Mouse (Mus musculus) c-Kit-negative CD71-positive TER-119-positive erythroid progenitor cells, embryonic 14.5 days (primary cell): ENCODE measurements around the gene Fgfr2.

Experiments used
- DNase-seq: peaks from one replicate; pipeline ENCODE4 v3.0.0-alpha.2; 2013; ENCODE audit warnings: low read depth, low spot score

The Fgfr2 gene

GRCm38 (mm10) chr7:131370648-131371469 lies 1752.3 kb downstream of the Fgfr2 start, which contains the start of gene Pstk:
Pstk (plus strand) TSS chr7:131371141.
- DNase-seq, result peak; percentile 82

- DNase-seq, result no peak
Measured at GRCm38 (mm10) chr7:131364131-131364530, 1759.0 kb downstream of the Fgfr2 start.

GRCm38 (mm10) chr7:131362615-131363300 lies 1760.4 kb downstream of the Fgfr2 start, which contains the start of gene 2310057M21Rik:
2310057M21Rik (minus strand) TSS chr7:131362759.
- peak; percentile 74 for DNase-seq

- DNase-seq, result no peak
Measured at GRCm38 (mm10) chr7:131362269-131362614, 1760.9 kb downstream of the Fgfr2 start.

- DNase-seq, result no peak
Measured at GRCm38 (mm10) chr7:131356105-131356504, 1767.0 kb downstream of the Fgfr2 start.

GRCm38 (mm10) chr7:131345856-131346541 lies 1777.2 kb downstream of the Fgfr2 start:
- no peak for DNase-seq

- DNase-seq, result no peak
Measured at GRCm38 (mm10) chr7:131337502-131338068, 1785.6 kb downstream of the Fgfr2 start.

- no peak for DNase-seq
Measured at GRCm38 (mm10) chr7:131333564-131333963, 1789.6 kb downstream of the Fgfr2 start, which contains the start of gene Fam24a. Fam24a (plus strand) TSS chr7:131333864.

- no peak for DNase-seq
Measured at GRCm38 (mm10) chr7:131331688-131332087, 1791.5 kb downstream of the Fgfr2 start.

- no peak for DNase-seq
Measured at GRCm38 (mm10) chr7:131329416-131329815, 1793.7 kb downstream of the Fgfr2 start, which contains the start of gene Fam24b. Fam24b (minus strand) TSS chr7:131329516.

- no peak for DNase-seq
Measured at GRCm38 (mm10) chr7:131327054-131327453, 1796.1 kb downstream of the Fgfr2 start.

- DNase-seq, result no peak
Measured at GRCm38 (mm10) chr7:131322192-131322591, 1801.0 kb downstream of the Fgfr2 start, which contains the start of gene Cuzd1. Cuzd1 (minus strand) TSS chr7:131322292.

- DNase-seq, result no peak
Measured at GRCm38 (mm10) chr7:131318340-131318739, 1804.8 kb downstream of the Fgfr2 start.

- no peak for DNase-seq
Measured at GRCm38 (mm10) chr7:131317587-131317986, 1805.6 kb downstream of the Fgfr2 start.

- no peak for DNase-seq
Measured at GRCm38 (mm10) chr7:131314493-131314892, 1808.7 kb downstream of the Fgfr2 start.

- no peak for DNase-seq
Measured at GRCm38 (mm10) chr7:131306733-131307132, 1816.4 kb downstream of the Fgfr2 start.

GRCm38 (mm10) chr7:131303340-131303739 lies 1819.8 kb downstream of the Fgfr2 start:
- no peak for DNase-seq

- DNase-seq, result no peak
Measured at GRCm38 (mm10) chr7:131297151-131297550, 1826.0 kb downstream of the Fgfr2 start.

- no peak for DNase-seq
Measured at GRCm38 (mm10) chr7:131265851-131266250, 1857.3 kb downstream of the Fgfr2 start.

- DNase-seq, result no peak
Measured at GRCm38 (mm10) chr7:131264251-131264650, 1858.9 kb downstream of the Fgfr2 start.

GRCm38 (mm10) chr7:131260946-131261345 lies 1862.2 kb downstream of the Fgfr2 start:
- no peak for DNase-seq

GRCm38 (mm10) chr7:131257309-131257708 lies 1865.8 kb downstream of the Fgfr2 start:
- DNase-seq, result no peak
